Mouse (Mus musculus): ENCODE results near the gene Gm12888.
"Not testable (repeated sequence)": the region's sequence is repeated elsewhere in the genome, so short reads cannot be mapped to it uniquely, and the experiment has no call there.

Gm12888 gene

DNA sequence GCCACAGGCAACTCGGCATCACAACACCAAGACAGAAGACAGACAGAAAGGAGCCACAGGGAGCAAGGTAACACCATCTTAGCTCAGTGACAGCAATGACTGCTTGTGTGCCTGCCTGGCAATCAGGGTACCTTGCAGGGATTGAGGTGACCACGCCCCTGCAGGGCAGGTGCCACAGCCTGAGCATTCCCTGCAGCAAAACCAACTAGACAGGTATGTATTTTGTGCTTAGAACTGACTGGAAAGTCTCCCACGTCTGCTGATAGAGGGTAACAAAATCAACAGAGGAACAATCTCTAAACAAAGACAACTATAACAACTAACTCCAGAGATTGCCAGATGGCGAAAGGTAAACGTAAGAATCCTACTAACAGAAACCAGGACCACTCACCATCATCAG is at the start of gene Gm12888:
Gene Gm12888 (minus strand): TSS at position 101 of the 400 bp plus-strand sequence.
- DNase-seq, result not testable (repeated sequence)

All from kidney, postnatal 10 days (tissue).